Mouse (Mus musculus): Measurements from ENCODE around the gene Catsper1. TPM values are rescaled to one million over a fixed set of nuclear protein-coding genes. Genes with fewer than 3 reads are reported as not detected.

Gene Catsper1
- polyA plus RNA-seq, 1 experiment: not detected

GRCm38 (mm10) chr19:5367053-5367359 is 31.5 kb downstream of the Catsper1 start, which contains the start of gene Banf1:
TSS of gene Banf1 (minus strand) at chr19:5367168.
- Histone ChIP-seq H3K4me3 (replicated peaks) (peak within 1 kb of the TSS; percentile 87), H3K36me3 (ENCODE audit: control insufficient read depth) (peaks cover 64% of the 10 kb centered on the region), H3K27me3 (ENCODE audit: control insufficient read depth) (no peaks in the 10 kb centered on the region), H3K4me1 (ENCODE audit: control insufficient read depth) (peaks cover 43% of the 10 kb centered on the region), H3K9me3 (ENCODE audit: control insufficient read depth, low read length) (no peaks in the 10 kb centered on the region)
- TF ChIP-seq GATA1 (IDR thresholded peaks at IDR 0.05; ENCODE audit: low read length) (no peak), TAL1 (IDR thresholded peaks at IDR 0.05; ENCODE audit: low read length) (no peak)

- TF ChIP-seq GATA1 (IDR thresholded peaks at IDR 0.05; ENCODE audit: low read length) (no peak), TAL1 (IDR thresholded peaks at IDR 0.05; ENCODE audit: low read length) (no peak)
- Histone ChIP-seq H3K4me1 (ENCODE audit: control insufficient read depth) (peaks cover 43% of the 10 kb centered on the region), H3K36me3 (ENCODE audit: control insufficient read depth) (peaks cover 69% of the 10 kb centered on the region)
Measured at GRCm38 (mm10) chr19:5367455-5367854, 31.9 kb downstream of the Catsper1 start.

GRCm38 (mm10) chr19:5370932-5371331 is 35.4 kb downstream of the Catsper1 start:
- Histone ChIP-seq H3K36me3 (ENCODE audit: control insufficient read depth) (peaks cover 63% of the 10 kb centered on the region), H3K4me3 (replicated peaks) (no peak overlapping the region), H3K4me1 (ENCODE audit: control insufficient read depth) (peaks cover 22% of the 10 kb centered on the region), H3K27me3 (ENCODE audit: control insufficient read depth) (no peaks in the 10 kb centered on the region), H3K9me3 (ENCODE audit: control insufficient read depth, low read length) (no peaks in the 10 kb centered on the region)
- no peak for TF ChIP-seq TAL1 (IDR thresholded peaks at IDR 0.05; ENCODE audit: low read length)
- no peak for TF ChIP-seq GATA1 (IDR thresholded peaks at IDR 0.05; ENCODE audit: low read length)

More at GRCm38 (mm10) chr19:5367455-5367854, 31.9 kb downstream of the Catsper1 start:
- Histone ChIP-seq H3K9me3 (ENCODE audit: control insufficient read depth, low read length) (no peaks in the 10 kb centered on the region), H3K27me3 (ENCODE audit: control insufficient read depth) (no peaks in the 10 kb centered on the region), H3K4me3 (replicated peaks) (peak overlapping the region; percentile 87)

- Histone ChIP-seq H3K36me3 (ENCODE audit: control insufficient read depth) (peaks cover 77% of the 10 kb centered on the region), H3K9me3 (ENCODE audit: control insufficient read depth, low read length) (no peaks in the 10 kb centered on the region), H3K27me3 (ENCODE audit: control insufficient read depth) (no peaks in the 10 kb centered on the region), H3K4me3 (replicated peaks) (no peak overlapping the region), H3K4me1 (ENCODE audit: control insufficient read depth) (peaks cover 11% of the 10 kb centered on the region)
- no peak for TF ChIP-seq GATA1 (IDR thresholded peaks at IDR 0.05; ENCODE audit: low read length)
- TF ChIP-seq TAL1 (IDR thresholded peaks at IDR 0.05; ENCODE audit: low read length): no peak
Measured at GRCm38 (mm10) chr19:5372724-5373123, 37.2 kb downstream of the Catsper1 start.

- H3K9me3 ChIP-seq (ENCODE audit: control insufficient read depth, low read length): no peaks in the 10 kb centered on the region
- H3K27me3 ChIP-seq (ENCODE audit: control insufficient read depth): no peaks in the 10 kb centered on the region
- no peak overlapping the region for H3K4me3 ChIP-seq (replicated peaks)
- peaks cover 78% of the 10 kb centered on the region for H3K36me3 ChIP-seq (ENCODE audit: control insufficient read depth)
- TF ChIP-seq GATA1 (IDR thresholded peaks at IDR 0.05; ENCODE audit: low read length) (no peak), TAL1 (IDR thresholded peaks at IDR 0.05; ENCODE audit: low read length) (no peak)
- H3K4me1 ChIP-seq (ENCODE audit: control insufficient read depth): peaks cover 3% of the 10 kb centered on the region; the same call in 1 of the 2 replicates
Measured at GRCm38 (mm10) chr19:5374177-5374576, 38.6 kb downstream of the Catsper1 start.

GRCm38 (mm10) chr19:5374748-5375147 is 39.2 kb downstream of the Catsper1 start:
- Histone ChIP-seq H3K4me3 (replicated peaks) (no peak overlapping the region), H3K4me1 (ENCODE audit: control insufficient read depth) (peaks cover 3% of the 10 kb centered on the region; the same call in 1 of the 2 replicates), H3K36me3 (ENCODE audit: control insufficient read depth) (peaks cover 78% of the 10 kb centered on the region), H3K27me3 (ENCODE audit: control insufficient read depth) (no peaks in the 10 kb centered on the region), H3K9me3 (ENCODE audit: control insufficient read depth, low read length) (no peaks in the 10 kb centered on the region)
- TF ChIP-seq TAL1 (IDR thresholded peaks at IDR 0.05; ENCODE audit: low read length): no peak
- TF ChIP-seq GATA1 (IDR thresholded peaks at IDR 0.05; ENCODE audit: low read length): no peak

- Histone ChIP-seq H3K4me1 (ENCODE audit: control insufficient read depth) (peaks cover 3% of the 10 kb centered on the region; the same call in 1 of the 2 replicates), H3K27me3 (ENCODE audit: control insufficient read depth) (no peaks in the 10 kb centered on the region), H3K4me3 (replicated peaks) (no peak overlapping the region), H3K36me3 (ENCODE audit: control insufficient read depth) (peaks cover 80% of the 10 kb centered on the region), H3K9me3 (ENCODE audit: control insufficient read depth, low read length) (no peaks in the 10 kb centered on the region)
- TF ChIP-seq GATA1 (IDR thresholded peaks at IDR 0.05; ENCODE audit: low read length): no peak
- no peak for TF ChIP-seq TAL1 (IDR thresholded peaks at IDR 0.05; ENCODE audit: low read length)
Measured at GRCm38 (mm10) chr19:5377446-5377845, 41.9 kb downstream of the Catsper1 start.

- H3K27me3 ChIP-seq (ENCODE audit: control insufficient read depth): no peaks in the 10 kb centered on the region
- H3K4me1 ChIP-seq (ENCODE audit: control insufficient read depth): peaks cover 27% of the 10 kb centered on the region
- no peak overlapping the region for H3K4me3 ChIP-seq (replicated peaks)
- H3K9me3 ChIP-seq (ENCODE audit: control insufficient read depth, low read length): no peaks in the 10 kb centered on the region
- peaks cover 87% of the 10 kb centered on the region for H3K36me3 ChIP-seq (ENCODE audit: control insufficient read depth)
- no peak for TF ChIP-seq GATA1 (IDR thresholded peaks at IDR 0.05; ENCODE audit: low read length)
- TF ChIP-seq TAL1 (IDR thresholded peaks at IDR 0.05; ENCODE audit: low read length): no peak
Measured at GRCm38 (mm10) chr19:5383326-5383725, 47.8 kb downstream of the Catsper1 start.

GRCm38 (mm10) chr19:5384715-5385114 is 49.2 kb downstream of the Catsper1 start:
- Histone ChIP-seq H3K4me3 (replicated peaks) (no peak overlapping the region), H3K36me3 (ENCODE audit: control insufficient read depth) (peaks cover 73% of the 10 kb centered on the region), H3K4me1 (ENCODE audit: control insufficient read depth) (peaks cover 37% of the 10 kb centered on the region), H3K27me3 (ENCODE audit: control insufficient read depth) (no peaks in the 10 kb centered on the region), H3K9me3 (ENCODE audit: control insufficient read depth, low read length) (no peaks in the 10 kb centered on the region)
- no peak for TF ChIP-seq GATA1 (IDR thresholded peaks at IDR 0.05; ENCODE audit: low read length)
- no peak for TF ChIP-seq TAL1 (IDR thresholded peaks at IDR 0.05; ENCODE audit: low read length)

GRCm38 (mm10) chr19:5388011-5388441 is 52.5 kb downstream of the Catsper1 start:
- Histone ChIP-seq H3K4me1 (ENCODE audit: control insufficient read depth) (peaks cover 53% of the 10 kb centered on the region), H3K9me3 (ENCODE audit: control insufficient read depth, low read length) (no peaks in the 10 kb centered on the region), H3K36me3 (ENCODE audit: control insufficient read depth) (peaks cover 40% of the 10 kb centered on the region), H3K4me3 (replicated peaks) (peak overlapping the region; percentile 100), H3K27me3 (ENCODE audit: control insufficient read depth) (no peaks in the 10 kb centered on the region)
- TF ChIP-seq TAL1 (IDR thresholded peaks at IDR 0.05; ENCODE audit: low read length): no peak
- no peak for TF ChIP-seq GATA1 (IDR thresholded peaks at IDR 0.05; ENCODE audit: low read length)
